Mouse (Mus musculus): ENCODE measurements around the gene Rnf167. TPM values are rescaled to one million over a fixed set of nuclear protein-coding genes. Genes with fewer than 3 reads are reported as not detected.
A peak's percentile ranks its signal among the peaks of the same experiment; 100 is the strongest.

The Rnf167 gene
- polyA plus RNA-seq, 1 experiment: 16.7 TPM

- no peaks in the 10 kb centered on the region for H3K27me3 ChIP-seq (ENCODE audit: control insufficient read depth, insufficient read depth, insufficient read length)
- TF ChIP-seq TCF12 (IDR thresholded peaks at IDR 0.05; ENCODE audit: insufficient read depth, poor library complexity, severe bottlenecking) (no peak), MAX (IDR thresholded peaks at IDR 0.05; ENCODE audit: low read depth) (no peak), CEBPB (IDR thresholded peaks at IDR 0.05; ENCODE audit: insufficient read depth, poor library complexity, severe bottlenecking) (no peak), MYOD1 (IDR thresholded peaks at IDR 0.05; ENCODE audit: control insufficient read depth in 1 of 3, insufficient read length in 2 of 3, low read depth in 2 of 3) (no peak), TCF3 (IDR thresholded peaks at IDR 0.05; ENCODE audit: insufficient read length, low read depth) (no peak), USF1 (IDR thresholded peaks at IDR 0.05; ENCODE audit: low read depth) (no peak), REST (IDR thresholded peaks at IDR 0.05; ENCODE audit: insufficient read depth, insufficient read length) (no peak), MYOG (IDR thresholded peaks at IDR 0.05; ENCODE audit: control insufficient read depth in 1 of 3, insufficient read depth in 1 of 3, insufficient read length in 2 of 3, low read depth in 2 of 3) (no peak), SRF (IDR thresholded peaks at IDR 0.05; ENCODE audit: control insufficient read depth, insufficient read length, low read depth) (no peak), POLR2A (IDR thresholded peaks at IDR 0.05; ENCODE audit: insufficient read length, low read depth) (no peak), POLR2AphosphoS2 (IDR thresholded peaks at IDR 0.05; ENCODE audit: insufficient read length, low read depth) (no peak), E2F4 (IDR thresholded peaks at IDR 0.05; ENCODE audit: insufficient read depth) (no peak)
- no peaks in the 10 kb centered on the region for H3K79me2 ChIP-seq (ENCODE audit: control insufficient read depth, insufficient read depth)
- no peak overlapping the region for H3ac ChIP-seq (ENCODE audit: control insufficient read depth, insufficient read length)
- H3K4me3 ChIP-seq: no peak overlapping the region
- H3K4me2 ChIP-seq (ENCODE audit: low read depth): no peak overlapping the region
- peaks cover 7% of the 10 kb centered on the region for H3K36me3 ChIP-seq (ENCODE audit: control insufficient read depth, insufficient read depth)
These were observed 32.0 kb upstream of the Rnf167 start for GRCm38 (mm10) chr11:70615074-70615473.

- Histone ChIP-seq H3K79me2 (ENCODE audit: control insufficient read depth, insufficient read depth) (no peaks in the 10 kb centered on the region), H3ac (ENCODE audit: control insufficient read depth, insufficient read length) (no peak within 1 kb of the TSS), H3K4me3 (no peak within 1 kb of the TSS), H3K36me3 (ENCODE audit: control insufficient read depth, insufficient read depth) (peaks cover 7% of the 10 kb centered on the region), H3K4me2 (ENCODE audit: low read depth) (no peak within 1 kb of the TSS), H3K27me3 (ENCODE audit: control insufficient read depth, insufficient read depth, insufficient read length) (no peaks in the 10 kb centered on the region)
- TF ChIP-seq CEBPB (IDR thresholded peaks at IDR 0.05; ENCODE audit: insufficient read depth, poor library complexity, severe bottlenecking): no peak
- TF ChIP-seq POLR2AphosphoS2 (IDR thresholded peaks at IDR 0.05; ENCODE audit: insufficient read length, low read depth): no peak
- TF ChIP-seq TCF12 (IDR thresholded peaks at IDR 0.05; ENCODE audit: insufficient read depth, poor library complexity, severe bottlenecking): no peak
- no peak for TF ChIP-seq REST (IDR thresholded peaks at IDR 0.05; ENCODE audit: insufficient read depth, insufficient read length)
- no peak for TF ChIP-seq USF1 (IDR thresholded peaks at IDR 0.05; ENCODE audit: low read depth)
- TF ChIP-seq E2F4 (IDR thresholded peaks at IDR 0.05; ENCODE audit: insufficient read depth): no peak
- no peak for TF ChIP-seq MAX (IDR thresholded peaks at IDR 0.05; ENCODE audit: low read depth)
- TF ChIP-seq POLR2A (IDR thresholded peaks at IDR 0.05; ENCODE audit: insufficient read length, low read depth): no peak
- no peak for TF ChIP-seq MYOG (IDR thresholded peaks at IDR 0.05; ENCODE audit: control insufficient read depth in 1 of 3, insufficient read depth in 1 of 3, insufficient read length in 2 of 3, low read depth in 2 of 3)
- no peak for TF ChIP-seq MYOD1 (IDR thresholded peaks at IDR 0.05; ENCODE audit: control insufficient read depth in 1 of 3, insufficient read length in 2 of 3, low read depth in 2 of 3)
- TF ChIP-seq SRF (IDR thresholded peaks at IDR 0.05; ENCODE audit: control insufficient read depth, insufficient read length, low read depth): no peak
- TF ChIP-seq TCF3 (IDR thresholded peaks at IDR 0.05; ENCODE audit: insufficient read length, low read depth): no peak
These were observed 31.4 kb upstream of the Rnf167 start, which contains the start of gene 4930544D05Rik for GRCm38 (mm10) chr11:70615516-70616093. Gene 4930544D05Rik (plus strand): TSS chr11:70615848.

GRCm38 (mm10) chr11:70619101-70619500, 27.9 kb upstream of the Rnf167 start, which contains the start of gene Chrne:
Gene Chrne (minus strand): TSS chr11:70619216.
- peak within 1 kb of the TSS; percentile 6 for H3K4me2 ChIP-seq (ENCODE audit: low read depth)
- no peaks in the 10 kb centered on the region for H3K79me2 ChIP-seq (ENCODE audit: control insufficient read depth, insufficient read depth)
- TF ChIP-seq MYOG (IDR thresholded peaks at IDR 0.05; ENCODE audit: control insufficient read depth in 1 of 3, insufficient read depth in 1 of 3, insufficient read length in 2 of 3, low read depth in 2 of 3) (peak in 1 of 3 experiments; percentile 18), MYOD1 (IDR thresholded peaks at IDR 0.05; ENCODE audit: control insufficient read depth in 1 of 3, insufficient read length in 2 of 3, low read depth in 2 of 3) (peak in 1 of 3 experiments; percentile 74), MAX (IDR thresholded peaks at IDR 0.05; ENCODE audit: low read depth) (no peak)
- no peak within 1 kb of the TSS for H3ac ChIP-seq (ENCODE audit: control insufficient read depth, insufficient read length)
- no peaks in the 10 kb centered on the region for H3K36me3 ChIP-seq (ENCODE audit: control insufficient read depth, insufficient read depth)
- no peak within 1 kb of the TSS for H3K4me3 ChIP-seq
- H3K27me3 ChIP-seq (ENCODE audit: control insufficient read depth, insufficient read depth, insufficient read length): no peaks in the 10 kb centered on the region

GRCm38 (mm10) chr11:70621972-70622814, 24.8 kb upstream of the Rnf167 start:
- TF ChIP-seq MYOD1 (IDR thresholded peaks at IDR 0.05; ENCODE audit: control insufficient read depth in 1 of 3, insufficient read length in 2 of 3, low read depth in 2 of 3): peak in 2 of 3 experiments; percentile 84 to 94
- TF ChIP-seq POLR2A (IDR thresholded peaks at IDR 0.05; ENCODE audit: insufficient read length, low read depth): peak; percentile 27
- TF ChIP-seq MYOG (IDR thresholded peaks at IDR 0.05; ENCODE audit: control insufficient read depth in 1 of 3, insufficient read depth in 1 of 3, insufficient read length in 2 of 3, low read depth in 2 of 3): peak; percentile 67 to 95 (median 94)
- TF ChIP-seq POLR2AphosphoS2 (IDR thresholded peaks at IDR 0.05; ENCODE audit: insufficient read length, low read depth): no peak
- peak; percentile 18 for TF ChIP-seq TCF12 (IDR thresholded peaks at IDR 0.05; ENCODE audit: insufficient read depth, poor library complexity, severe bottlenecking)
- peak overlapping the region; percentile 62 for H3K4me2 ChIP-seq (ENCODE audit: low read depth)
- H3K4me3 ChIP-seq: no peak overlapping the region
- no peak overlapping the region for H3ac ChIP-seq (ENCODE audit: control insufficient read depth, insufficient read length)
- no peaks in the 10 kb centered on the region for H3K27me3 ChIP-seq (ENCODE audit: control insufficient read depth, insufficient read depth, insufficient read length)
- H3K36me3 ChIP-seq (ENCODE audit: control insufficient read depth, insufficient read depth): no peaks in the 10 kb centered on the region
- no peaks in the 10 kb centered on the region for H3K79me2 ChIP-seq (ENCODE audit: control insufficient read depth, insufficient read depth)

Data from myocyte (in vitro differentiated cells).